Comparison of ENCODE assay signal across 20 mouse cellular contexts in the genomic region with DNA sequence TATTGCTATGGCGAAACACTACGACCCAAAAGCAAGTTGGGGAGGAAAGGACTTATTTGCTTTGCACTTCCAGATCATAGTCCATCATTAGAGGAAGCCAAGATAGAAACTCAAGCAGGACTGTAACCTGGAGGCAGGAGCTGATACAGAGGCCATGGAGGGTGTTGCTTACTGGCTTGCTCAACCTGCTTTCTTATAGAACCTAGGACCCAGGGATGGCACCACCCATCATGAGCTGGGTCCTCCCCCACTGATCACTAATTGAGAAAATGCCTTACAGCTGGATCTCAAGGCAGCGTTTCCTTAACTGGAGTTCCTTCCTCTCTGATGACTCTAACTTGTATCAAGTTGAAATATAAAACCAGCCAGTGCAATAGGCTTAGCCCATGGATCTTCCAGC. TPM values are rescaled to one million over a fixed set of nuclear protein-coding genes. Genes with fewer than 3 reads are reported as not detected.
DNase-seq lines count a peak whose midpoint lies in the region; ATAC-seq and TF ChIP-seq lines count a peak whose summit lies in the region.
"Had no signal": no experiment of that assay in that cellular context is flagged by ENCODE, and none has a peak within 500 bp of the region (broad histone marks: within the 10 kb centered on the region; RNA-seq: fewer than 3 reads in every experiment).

No protein-coding gene starts in this region.

- H3K27ac ChIP-seq in heart, embryonic 10.5 days = no peak overlapping the region
- no peak overlapping the region for H3K27ac ChIP-seq in liver, adult 2 months (replicated peaks; ENCODE audit: insufficient read depth, low read depth, low read length)
- H3K27ac ChIP-seq in liver, embryonic 12.5 days = no peak overlapping the region

- 84% methylated on average over 3 of the region's 3 CpGs for WGBS in heart, embryonic 10.5 days
- 63% methylated on average over 3 of the region's 3 CpGs for WGBS in liver, adult 2 months
- WGBS in liver, embryonic 12.5 days (ENCODE audit: insufficient replicate concordance) = 87% methylated on average over 3 of the region's 3 CpGs

- H3K36me3 ChIP-seq in heart, embryonic 10.5 days = peaks cover 4% of the 10 kb centered on the region; the same call in 1 of the 2 replicates
- no peaks in the 10 kb centered on the region for H3K36me3 ChIP-seq in liver, adult 2 months (ENCODE audit: control insufficient read depth, insufficient read depth, low read length)
- H3K36me3 ChIP-seq in liver, embryonic 12.5 days = peaks cover 7% of the 10 kb centered on the region; the same call in 1 of the 2 replicates

- DNase-seq in heart, adult 11 months = peak; percentile 59
- no peak for DNase-seq in heart, postnatal 36 days
- DNase-seq in heart, embryonic 10.5 days (ENCODE audit: low spot score) = peak; percentile 57
- no peak for DNase-seq in heart, adult 9 months (ENCODE audit: low spot score in 2 of 2)
- DNase-seq in liver, adult 2 months (ENCODE audit: extremely low read depth, low read depth, low spot score) = peak; percentile 14
- DNase-seq: adrenal gland, adult 2 months; adrenal gland, adult 8-10 months; adrenal gland, postnatal 10 days; adrenal gland, postnatal 14 days; adrenal gland, postnatal 25 days; adrenal gland, postnatal 36 days; B cell, adult 2 months; cerebellum, adult 11 months; cerebellum, adult 11-12 months; cerebellum, adult 18-20 months had no signal

- intact Hi-C loops in heart, postnatal 36 days (cut with DNase I) = no loop called here

- TF ChIP-seq POLR2A in liver, adult 2 months (IDR thresholded peaks at IDR 0.05; ENCODE audit: extremely low read depth, insufficient read depth, low read length) = no peak

- no peak for ATAC-seq in liver, embryonic 12.5 days
- ATAC-seq: activated CD4-positive, CD25-positive, alpha-beta regulatory T cell, adult 4 months; CD4-positive, CD25-positive, alpha-beta regulatory T cell, adult 4 months; Patski had no signal

- H3K4me3 ChIP-seq in heart, embryonic 10.5 days = no peak overlapping the region
- H3K4me3 ChIP-seq in liver, adult 2 months (ENCODE audit: insufficient read depth, low read depth, low read length) = no peak overlapping the region
- H3K4me3 ChIP-seq in liver, embryonic 12.5 days = no peak overlapping the region

- H3K4me2 ChIP-seq in liver, embryonic 12.5 days = no peak overlapping the region

- H3K4me1 ChIP-seq in heart, embryonic 10.5 days = no peaks in the 10 kb centered on the region
- H3K4me1 ChIP-seq in liver, adult 2 months (ENCODE audit: control insufficient read depth, insufficient read depth, low read length) = no peaks in the 10 kb centered on the region; the same call in 1 of the 2 replicates
- no peaks in the 10 kb centered on the region for H3K4me1 ChIP-seq in liver, embryonic 12.5 days

- TF ChIP-seq CTCF in liver, adult 2 months (IDR thresholded peaks at IDR 0.05; ENCODE audit: low read depth, low read length) = no peak

- no peaks in the 10 kb centered on the region for H3K27me3 ChIP-seq in heart, embryonic 10.5 days (ENCODE audit: insufficient read depth, poor library complexity, severe bottlenecking)
- no peaks in the 10 kb centered on the region for H3K27me3 ChIP-seq in liver, adult 2 months (ENCODE audit: control insufficient read depth, insufficient read depth, low read length)
- H3K27me3 ChIP-seq in liver, embryonic 12.5 days (replicated peaks) = no peaks in the 10 kb centered on the region
- H3K27me3 ChIP-seq: CH12.LX had no signal

- H3K9me3 ChIP-seq in heart, embryonic 10.5 days = no peaks in the 10 kb centered on the region
- H3K9me3 ChIP-seq in liver, embryonic 12.5 days (replicated peaks) = no peaks in the 10 kb centered on the region

- H3K79me2 ChIP-seq in liver, adult 2 months (ENCODE audit: control insufficient read depth, insufficient read depth, low read length) = no peaks in the 10 kb centered on the region

- no peak overlapping the region for H3K9ac ChIP-seq in liver, adult 2 months (ENCODE audit: low read depth, low read length)
- no peak overlapping the region for H3K9ac ChIP-seq in liver, embryonic 12.5 days

RNA-seq across cellular contexts. Expression of a gene that starts 48.8 kb away (rescaled TPM):
- total RNA-seq in heart, postnatal 36 days (2021) = 1 to 10 TPM; 2.0 to 3.0 TPM
- 2.2 and 3.4 TPM in 2 replicates for polyA plus RNA-seq in heart, embryonic 10.5 days (2016; fragmentation: Nextera tagmentation; extraction: Ambion mirVana)
- 11.6 and 13.9 TPM in 2 replicates for total RNA-seq in liver, adult 2 months (2014; rRNA removed)
- polyA plus RNA-seq in liver, adult 2 months (2012; rRNA removed) = 2.6 and 2.7 TPM in 2 replicates
- polyA plus RNA-seq in liver, embryonic 12.5 days (2016; fragmentation: Nextera tagmentation; extraction: Ambion mirVana) = 3.9 and 4.4 TPM in 2 replicates

Comparison
In these comparisons a context has a peak if more than half of its experiments do, and no peak if none do; other contexts are left out.
1. DNase-seq: peak in heart, adult 11 months (single experiment), heart, embryonic 10.5 days (single experiment) and liver, adult 2 months (single experiment); none in heart, postnatal 36 days (0 of 2) and heart, adult 9 months (0 of 2).